Mouse (Mus musculus) bone marrow, adult 2 months (tissue): ENCODE data around the gene Fbxl14.

ENCODE experiments used
- CTCF ChIP-seq: fragments of 200-500 bp; IDR thresholded peaks from 2 replicates; pipeline ENCODE4 v1.5.1; 2011; ENCODE audit warnings: low read length, control low read depth; ENCODE audit not compliant: control insufficient read depth, insufficient read depth
- POLR2A ChIP-seq: fragments of 200-500 bp; IDR thresholded peaks from 2 replicates; pipeline ENCODE4 v1.6.1; 2011; ENCODE audit warnings: low read depth, mild to moderate bottlenecking, control low read depth, low read length, borderline replicate concordance; ENCODE audit not compliant: control insufficient read depth

GRCm38 (mm10) chr6:119521482-119521900 is 42.0 kb downstream of the Fbxl14 start:
- no peak for TF ChIP-seq CTCF
- no peak for TF ChIP-seq POLR2A
